ENCODE assay signal across 39 mouse cellular contexts in the genomic region with DNA sequence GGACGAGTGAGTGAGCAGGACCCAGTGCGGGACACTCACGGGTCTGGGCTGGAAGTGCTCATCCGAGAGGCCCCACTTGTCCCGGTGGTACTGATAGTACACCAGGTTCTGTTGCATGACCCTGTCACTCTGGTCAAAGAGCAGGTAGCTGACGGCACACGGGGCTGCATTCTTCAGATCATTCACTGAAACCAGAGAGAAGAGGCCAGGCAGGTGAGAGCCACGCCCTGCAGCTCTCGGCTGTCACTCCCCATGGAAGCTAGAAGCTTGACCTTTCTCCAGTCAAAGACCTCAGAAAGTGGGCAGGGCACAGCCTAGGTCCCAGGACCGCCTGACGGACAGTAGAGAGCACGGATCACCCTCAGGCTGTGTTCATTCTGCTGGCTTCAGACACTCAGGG. TPM values are rescaled to one million over a fixed set of nuclear protein-coding genes. Genes with fewer than 3 reads are reported as not detected.
A peak's percentile ranks its signal among the peaks of the same experiment; 100 is the strongest.
DNase-seq lines count a peak whose midpoint lies in the region; ATAC-seq and TF ChIP-seq lines count a peak whose summit lies in the region.
"Had no signal": no experiment of that assay in that cellular context is flagged by ENCODE, and none has a peak within 500 bp of the region (broad histone marks: within the 10 kb centered on the region; RNA-seq: fewer than 3 reads in every experiment).

No protein-coding gene starts in this region.

- ATAC-seq in stomach, embryonic 15.5 days (ENCODE audit: insufficient read depth, low FRiP score, low read depth) = peak; percentile 31; the same call in 1 of the 2 replicates
- ATAC-seq in stomach, postnatal 0 days (ENCODE audit: low FRiP score, low TSS enrichment) = no peak
- ATAC-seq in intestine, embryonic 16.5 days = peak; percentile 72
- ATAC-seq: CD4-positive, CD25-positive, alpha-beta regulatory T cell, adult 4 months; hindbrain, postnatal 0 days; liver, embryonic 12.5 days; liver, postnatal 0 days; lung, postnatal 0 days had no signal

- H3K4me3 ChIP-seq in kidney, adult 2 months (ENCODE audit: insufficient read depth, low read depth, low read length) = no peak overlapping the region
- H3K4me3 ChIP-seq in stomach, embryonic 15.5 days (replicated peaks) = no peak overlapping the region
- H3K4me3 ChIP-seq in stomach, postnatal 0 days (ENCODE audit: low read depth, low read length) = no peak overlapping the region
- H3K4me3 ChIP-seq in intestine, embryonic 16.5 days (ENCODE audit: low read length) = no peak overlapping the region
- H3K4me3 ChIP-seq: embryonic facial prominence, embryonic 10.5 days; embryonic facial prominence, embryonic 15.5 days; gastrocnemius, adult 2 months; heart, embryonic 10.5 days; heart, embryonic 15.5 days; hindbrain, embryonic 12.5 days; layer of hippocampus, adult 2 months; left cerebral cortex, adult 2 months; limb, embryonic 12.5 days; liver, embryonic 12.5 days; megakaryocyte, embryonic 14.5 days; midbrain, embryonic 12.5 days; myocyte; neural tube, embryonic 12.5 days had no signal

- DNase-seq in kidney, adult 2 months = peak; percentile 59
- no peak for DNase-seq in kidney, postnatal 10 days
- no peak for DNase-seq in stomach, postnatal 0 days (ENCODE audit: low spot score)
- DNase-seq in yolk sac, embryonic 10.5 days (ENCODE audit: low spot score) = peak; percentile 78
- no peak for DNase-seq in thymus, postnatal 25 days
- no peak for DNase-seq in gastrocnemius, postnatal 4 days (ENCODE audit: low spot score in 2 of 2)
- DNase-seq: adrenal gland, postnatal 10 days; cerebellum, adult 8-10 months; cerebellum, postnatal 25 days; gastrocnemius, adult 2 months; gastrocnemius, postnatal 36 days; heart, postnatal 36 days; liver, postnatal 0 days; lung, postnatal 4 days; right cerebral cortex, postnatal 4 days; thymus, postnatal 4 days had no signal

- peaks cover 6% of the 10 kb centered on the region; the same call in 1 of the 2 replicates for H3K4me1 ChIP-seq in kidney, adult 2 months (ENCODE audit: control insufficient read depth, insufficient read depth, low read length)
- no peaks in the 10 kb centered on the region for H3K4me1 ChIP-seq in stomach, embryonic 15.5 days
- no peaks in the 10 kb centered on the region for H3K4me1 ChIP-seq in stomach, postnatal 0 days (replicated peaks; ENCODE audit: control insufficient read depth, insufficient read depth)
- H3K4me1 ChIP-seq in intestine, embryonic 16.5 days (ENCODE audit: control insufficient read depth, insufficient read depth, low read length) = peaks cover 9% of the 10 kb centered on the region
- H3K4me1 ChIP-seq: embryonic facial prominence, embryonic 10.5 days; embryonic facial prominence, embryonic 15.5 days; hindbrain, embryonic 12.5 days; limb, embryonic 12.5 days; liver, embryonic 12.5 days; midbrain, embryonic 12.5 days; neural tube, embryonic 12.5 days had no signal

- no peaks in the 10 kb centered on the region; the same call in 1 of the 2 replicates for H3K36me3 ChIP-seq in kidney, adult 2 months (ENCODE audit: control insufficient read depth, insufficient read depth, low read length)
- peaks cover 43% of the 10 kb centered on the region for H3K36me3 ChIP-seq in stomach, embryonic 15.5 days
- peaks cover 7% of the 10 kb centered on the region for H3K36me3 ChIP-seq in stomach, postnatal 0 days (ENCODE audit: control insufficient read depth, insufficient read depth, low read length)
- peaks cover 17% of the 10 kb centered on the region for H3K36me3 ChIP-seq in intestine, embryonic 16.5 days (ENCODE audit: control insufficient read depth, insufficient read depth, low read length)
- H3K36me3 ChIP-seq: midbrain, embryonic 12.5 days; neural tube, embryonic 12.5 days had no signal

- H3K9me3 ChIP-seq in stomach, embryonic 15.5 days = no peaks in the 10 kb centered on the region
- no peaks in the 10 kb centered on the region for H3K9me3 ChIP-seq in stomach, postnatal 0 days (ENCODE audit: control insufficient read depth, low read length)
- no peaks in the 10 kb centered on the region for H3K9me3 ChIP-seq in intestine, embryonic 16.5 days (ENCODE audit: control insufficient read depth, low read length)
- H3K9me3 ChIP-seq: embryonic facial prominence, embryonic 10.5 days; embryonic facial prominence, embryonic 15.5 days; heart, embryonic 10.5 days; heart, embryonic 15.5 days; hindbrain, embryonic 12.5 days; limb, embryonic 12.5 days; liver, embryonic 12.5 days; megakaryocyte, embryonic 14.5 days; midbrain, embryonic 12.5 days; neural tube, embryonic 12.5 days had no signal

- no peak overlapping the region for H3K4me2 ChIP-seq in stomach, embryonic 15.5 days
- no peak overlapping the region for H3K4me2 ChIP-seq in stomach, postnatal 0 days (replicated peaks; ENCODE audit: low read depth)
- H3K4me2 ChIP-seq in intestine, embryonic 16.5 days (ENCODE audit: low read depth, low read length) = 0 out of 2 replicates have a peak overlapping the region, but pooled peaks have one; percentile 6
- H3K4me2 ChIP-seq: embryonic facial prominence, embryonic 15.5 days; heart, embryonic 15.5 days; hindbrain, embryonic 12.5 days; limb, embryonic 12.5 days; liver, embryonic 12.5 days; midbrain, embryonic 12.5 days; neural tube, embryonic 12.5 days had no signal

- H3K27me3 ChIP-seq in kidney, adult 2 months (replicated peaks; ENCODE audit: control insufficient read depth, insufficient read depth, low read length) = no peaks in the 10 kb centered on the region
- no peaks in the 10 kb centered on the region for H3K27me3 ChIP-seq in stomach, embryonic 15.5 days (replicated peaks)
- no peaks in the 10 kb centered on the region for H3K27me3 ChIP-seq in stomach, postnatal 0 days (ENCODE audit: control insufficient read depth, insufficient read depth, low read length)
- no peaks in the 10 kb centered on the region for H3K27me3 ChIP-seq in intestine, embryonic 16.5 days (replicated peaks; ENCODE audit: control insufficient read depth, insufficient read depth, low read length)
- H3K27me3 ChIP-seq: embryonic facial prominence, embryonic 15.5 days; heart, embryonic 15.5 days; hindbrain, embryonic 12.5 days; limb, embryonic 12.5 days; liver, embryonic 12.5 days; megakaryocyte, embryonic 14.5 days; midbrain, embryonic 12.5 days; neural tube, embryonic 12.5 days had no signal

- peak overlapping the region; percentile 13; the same call in 1 of the 2 replicates for H3K27ac ChIP-seq in kidney, adult 2 months (ENCODE audit: insufficient read depth, low read depth, low read length)
- no peak overlapping the region for H3K27ac ChIP-seq in stomach, embryonic 15.5 days
- no peak overlapping the region for H3K27ac ChIP-seq in stomach, postnatal 0 days (replicated peaks)
- H3K27ac ChIP-seq in intestine, embryonic 16.5 days (ENCODE audit: low read length) = peak overlapping the region; percentile 80
- H3K27ac ChIP-seq: embryonic facial prominence, embryonic 10.5 days; embryonic facial prominence, embryonic 15.5 days; gastrocnemius, adult 2 months; heart, embryonic 10.5 days; heart, embryonic 15.5 days; hindbrain, embryonic 12.5 days; hindbrain, postnatal 0 days; layer of hippocampus, adult 2 months; left cerebral cortex, adult 2 months; limb, embryonic 12.5 days; liver, embryonic 12.5 days; midbrain, embryonic 12.5 days; neural tube, embryonic 12.5 days had no signal

- no peak for TF ChIP-seq POLR2A in kidney, adult 2 months (IDR thresholded peaks at IDR 0.05; ENCODE audit: low read depth, low read length)

- TF ChIP-seq EP300 in stomach, postnatal 0 days (optimal IDR thresholded peaks at IDR 0.05) = no peak

- 64% methylated on average over 12 of the region's 12 CpGs for WGBS in kidney, adult 2 months
- 70% methylated on average over 12 of the region's 12 CpGs for WGBS in stomach, embryonic 15.5 days
- WGBS in stomach, postnatal 0 days = 72% methylated on average over 12 of the region's 12 CpGs
- 62% methylated on average over 12 of the region's 12 CpGs for WGBS in intestine, embryonic 16.5 days

- no peak overlapping the region for H3K9ac ChIP-seq in stomach, embryonic 15.5 days
- H3K9ac ChIP-seq in stomach, postnatal 0 days (ENCODE audit: low read length) = no peak overlapping the region
- H3K9ac ChIP-seq in intestine, embryonic 16.5 days (ENCODE audit: low read depth, low read length) = peak overlapping the region; percentile 57
- H3K9ac ChIP-seq: embryonic facial prominence, embryonic 15.5 days; heart, embryonic 15.5 days; hindbrain, embryonic 12.5 days; limb, embryonic 12.5 days; liver, embryonic 12.5 days; liver, postnatal 0 days; midbrain, embryonic 12.5 days; neural tube, embryonic 12.5 days had no signal

- no peak for TF ChIP-seq CTCF in kidney, adult 2 months (conservative IDR thresholded peaks at IDR 0.05; ENCODE audit: insufficient read depth, insufficient read length, low read depth, low read length)
- no peak for TF ChIP-seq CTCF in stomach, postnatal 0 days (IDR thresholded peaks at IDR 0.05; ENCODE audit: low read depth)

RNA-seq across cellular contexts. Expression of gene Crtap, which starts 10.6 kb away (rescaled TPM):
- 86.3 and 98.7 TPM in 2 replicates for polyA plus RNA-seq in kidney, adult 2 months (2012; rRNA removed)
- polyA plus RNA-seq in stomach, embryonic 15.5 days (2015; fragmentation: Nextera tagmentation; extraction: Ambion mirVana) = 124 and 147 TPM in 2 replicates
- polyA plus RNA-seq in stomach, postnatal 0 days (2015; fragmentation: Nextera tagmentation; extraction: Ambion mirVana) = 76.3 and 85.5 TPM in 2 replicates
- 98.2 and 104 TPM in 2 replicates for polyA plus RNA-seq in intestine, embryonic 16.5 days (2015; fragmentation: Nextera tagmentation; extraction: Ambion mirVana)
- total RNA-seq in gastrocnemius, postnatal 4 days (2021) = 100 to 1,000 TPM; 111 to 118 TPM

RNA-seq across cellular contexts. Expression of gene Glb1, which starts 21.0 kb away (rescaled TPM):
- polyA plus RNA-seq in kidney, adult 2 months (2012; rRNA removed) = 144 and 165 TPM in 2 replicates
- polyA plus RNA-seq in stomach, embryonic 15.5 days (2015; fragmentation: Nextera tagmentation; extraction: Ambion mirVana) = 59.8 and 71.4 TPM in 2 replicates
- polyA plus RNA-seq in stomach, postnatal 0 days (2015; fragmentation: Nextera tagmentation; extraction: Ambion mirVana) = 27.1 and 28.2 TPM in 2 replicates
- 295 and 399 TPM in 2 replicates for polyA plus RNA-seq in intestine, embryonic 16.5 days (2015; fragmentation: Nextera tagmentation; extraction: Ambion mirVana)
- 10 to 100 TPM; 16.3 to 20.1 TPM for total RNA-seq in gastrocnemius, postnatal 4 days (2021)

RNA-seq across cellular contexts. Expression of gene Tmppe, which starts 21.0 kb away (rescaled TPM):
- polyA plus RNA-seq in kidney, adult 2 months (2012; rRNA removed) = 11.4 and 15.7 TPM in 2 replicates
- 9.9 and 11.1 TPM in 2 replicates for polyA plus RNA-seq in stomach, embryonic 15.5 days (2015; fragmentation: Nextera tagmentation; extraction: Ambion mirVana)
- 5.7 and 5.8 TPM in 2 replicates for polyA plus RNA-seq in stomach, postnatal 0 days (2015; fragmentation: Nextera tagmentation; extraction: Ambion mirVana)
- polyA plus RNA-seq in intestine, embryonic 16.5 days (2015; fragmentation: Nextera tagmentation; extraction: Ambion mirVana) = 31.2 and 40.7 TPM in 2 replicates
- total RNA-seq in gastrocnemius, postnatal 4 days (2021) = 1 to 10 TPM; 3.9 to 4.4 TPM

RNA-seq across cellular contexts. Expression of gene Bcl2a1c, which starts 49.9 kb away (rescaled TPM):
- polyA plus RNA-seq in kidney, adult 2 months (2012; rRNA removed) = not detected in 2 replicates
- not detected in 2 replicates for polyA plus RNA-seq in stomach, embryonic 15.5 days (2015; fragmentation: Nextera tagmentation; extraction: Ambion mirVana)
- polyA plus RNA-seq in stomach, postnatal 0 days (2015; fragmentation: Nextera tagmentation; extraction: Ambion mirVana) = not detected in 2 replicates
- polyA plus RNA-seq in intestine, embryonic 16.5 days (2015; fragmentation: Nextera tagmentation; extraction: Ambion mirVana) = not detected in 2 replicates
- not detected for total RNA-seq in gastrocnemius, postnatal 4 days (2021)
- total RNA-seq: adrenal gland, postnatal 10 days; ES-E14; gastrocnemius, adult 2 months; gastrocnemius, postnatal 36 days; heart, postnatal 36 days; hindbrain, postnatal 0 days; layer of hippocampus, adult 2 months; layer of hippocampus, postnatal 14 days; left cerebral cortex, adult 2 months; left cerebral cortex, postnatal 25 days; midbrain, postnatal 0 days had no signal
- polyA plus RNA-seq: embryonic facial prominence, embryonic 10.5 days; embryonic facial prominence, embryonic 15.5 days; forebrain, embryonic 14.5 days; heart, embryonic 10.5 days; heart, embryonic 15.5 days; hindbrain, embryonic 12.5 days; hindbrain, postnatal 0 days; limb, embryonic 12.5 days; liver, embryonic 12.5 days; liver, postnatal 0 days; midbrain, embryonic 12.5 days; midbrain, postnatal 0 days; myocyte; neural tube, embryonic 12.5 days had no signal

Comparison
In these comparisons a context has a peak if more than half of its experiments do, and no peak if none do; other contexts are left out.
1. DNase-seq: peak in kidney, adult 2 months (single experiment) and yolk sac, embryonic 10.5 days (single experiment); none in kidney, postnatal 10 days (single experiment), stomach, postnatal 0 days (single experiment), thymus, postnatal 25 days (single experiment) and gastrocnemius, postnatal 4 days (0 of 2).
2. H3K27ac ChIP-seq: peak in kidney, adult 2 months (single experiment) and intestine, embryonic 16.5 days (single experiment); none in stomach, embryonic 15.5 days (single experiment) and stomach, postnatal 0 days (single experiment).